Mouse (Mus musculus) brain, adult 10 weeks (tissue): ENCODE results near the gene Cops4. TPM values are rescaled to one million over a fixed set of nuclear protein-coding genes. Genes with fewer than 3 reads are reported as not detected.

Experiments used
- polyA plus RNA-seq: library from polyadenylated mRNA; stranded (reverse); fragments of 350-450 nt; fragmentation: Illumina TruSeq; extraction: RNeasy Lipid Tissue Mini Kit (QIAGEN cat#74804); gene quantifications from one replicate; pipeline ENCODE4 v1.2.3, GENCODE M21; 2015; ENCODE audit warnings: low read depth, low replicate concordance

Cops4 gene
- polyA plus RNA-seq: 130 TPM

GRCm38 (mm10) chr5:100518049-100519026 lies at the start of gene Cops4:
Gene Cops4, plus strand, starts transcription at chr5:100518309.

GRCm38 (mm10) chr5:100500458-100500961 lies 17.6 kb upstream of the Cops4 start, which contains the start of gene Lin54:
Gene Lin54, minus strand, starts transcription at chr5:100500639.

GRCm38 (mm10) chr5:100572069-100572468 lies 54.0 kb downstream of the Cops4 start, which contains the start of gene Plac8:
Gene Plac8, minus strand, starts transcription at chr5:100572245.

Other genes starting within 250 kb of the Cops4 start
- gene Sec31a, start 102.1 kb upstream of the Cops4 start, polyA plus RNA-seq: 90.8 TPM
- gene Lin54, start 17.7 kb upstream of the Cops4 start, polyA plus RNA-seq: 8.9 TPM
- gene Plac8, start 53.9 kb downstream of the Cops4 start, polyA plus RNA-seq: not detected
- gene Coq2, start 156.8 kb downstream of the Cops4 start, polyA plus RNA-seq: 117 TPM
- 1.2 TPM for gene Hpse, start 201.4 kb downstream of the Cops4 start, polyA plus RNA-seq